Mouse (Mus musculus) thymus, adult 2 months (tissue): ENCODE results near the gene Carnmt1.

Experiments used
- CTCF ChIP-seq: fragments of 200-500 bp; IDR thresholded peaks from 2 replicates; pipeline ENCODE4 v1.5.1; 2012; ENCODE audit warnings: mild to moderate bottlenecking, control low read depth, low read length, moderate library complexity, borderline replicate concordance; ENCODE audit not compliant: control insufficient read depth, poor library complexity, insufficient read depth; ENCODE audit errors: extremely low read depth
- POLR2A ChIP-seq: fragments of 200-500 bp; IDR thresholded peaks from 2 replicates; pipeline ENCODE4 v1.6.1; 2012; ENCODE audit warnings: mild to moderate bottlenecking, low read length, control low read depth, moderate library complexity; ENCODE audit not compliant: control insufficient read depth, poor library complexity, insufficient read depth; ENCODE audit errors: extremely low read depth

- TF ChIP-seq CTCF (no peak), POLR2A (no peak)
Measured at GRCm38 (mm10) chr19:18725186-18725585, 54.6 kb downstream of the Carnmt1 start.
